Mouse (Mus musculus) forebrain, embryonic 13.5 days (tissue): ENCODE data around the gene Wnt9a. TPM values are rescaled to one million over a fixed set of nuclear protein-coding genes. Genes with fewer than 3 reads are reported as not detected.

Experiments used
- ATAC-seq: fragments of 200-750 bp; cut with Nextera tagmentation; 2 replicates; pipeline ENCODE4 v1.8.0; 2017
- H3K27ac ChIP-seq: fragments of 300-500 bp; sonication (generic); 2 replicates; pipeline ENCODE4 v1.5.1; 2015; ENCODE audit warnings: inconsistent platforms, mild to moderate bottlenecking, moderate library complexity
- H3K27me3 ChIP-seq: fragments of 300-500 bp; sonication (generic); 2 replicates; pipeline ENCODE4 v1.6.1; 2015; ENCODE audit warnings: mild to moderate bottlenecking, inconsistent platforms
- H3K36me3 ChIP-seq: fragments of 300-500 bp; sonication (generic); 2 replicates; pipeline ENCODE4 v1.6.1; 2015; ENCODE audit warnings: mild to moderate bottlenecking, inconsistent platforms; ENCODE audit not compliant: poor library complexity, severe bottlenecking
- H3K4me1 ChIP-seq: fragments of 300-500 bp; sonication (generic); 2 replicates; pipeline ENCODE4 v1.6.1; 2015; ENCODE audit warnings: inconsistent platforms
- H3K4me2 ChIP-seq: fragments of 300-500 bp; sonication (generic); 2 replicates; pipeline ENCODE4 v1.6.1; 2015; ENCODE audit warnings: inconsistent platforms, mild to moderate bottlenecking, moderate library complexity
- H3K4me3 ChIP-seq: fragments of 300-500 bp; sonication (generic); 2 replicates; pipeline ENCODE4 v1.5.1; 2015; ENCODE audit warnings: mild to moderate bottlenecking, inconsistent platforms
- H3K9ac ChIP-seq: fragments of 300-500 bp; sonication (generic); 2 replicates; pipeline ENCODE4 v1.6.1; 2015; ENCODE audit warnings: mild to moderate bottlenecking, inconsistent platforms
- H3K9me3 ChIP-seq: fragments of 300-500 bp; sonication (generic); replicated peaks from 2 replicates; pipeline ENCODE4 v1.6.1; 2016; ENCODE audit warnings: inconsistent platforms
- microRNA-seq: library from miRNA; unstranded; fragments of <30 nt; microRNA quantifications from one replicate; pipeline ENCODE4, GENCODE M21; 2016
- polyA plus RNA-seq: library from polyadenylated mRNA; unstranded; fragments of >200 nt; fragmentation: Nextera tagmentation; extraction: Ambion mirVana; gene quantifications from 2 replicates; pipeline ENCODE4 v1.2.1, GENCODE M21; 2015

Wnt9a gene
- polyA plus RNA-seq, 1 experiment from 2014 or later = 1.8 TPM

GRCm38 (mm10) chr11:59379547-59379946 is 72.8 kb downstream of the Wnt9a start:
- H3K9me3 ChIP-seq = no peaks in the 10 kb centered on the region
- no peak overlapping the region for H3K4me2 ChIP-seq
- no peak overlapping the region for H3K27ac ChIP-seq
- ATAC-seq = no peak
- H3K36me3 ChIP-seq = no peaks in the 10 kb centered on the region
- no peaks in the 10 kb centered on the region for H3K27me3 ChIP-seq
- no peaks in the 10 kb centered on the region for H3K4me1 ChIP-seq
- no peak overlapping the region for H3K9ac ChIP-seq
- H3K4me3 ChIP-seq = no peak overlapping the region

Small RNA genes lying within 50 kb of the gene (microRNA-seq; reads per million reads assigned to microRNA genes)
- gene Gm24756 = not detected

Other genes with a start within 250 kb of the Wnt9a start
- gene Obscn, start 170.5 kb upstream of the Wnt9a start, polyA plus RNA-seq = 0.04 and 0.08 TPM in 2 replicates
- 6.8 and 7.5 TPM in 2 replicates for gene Iba57, start 143.2 kb upstream of the Wnt9a start, polyA plus RNA-seq
- not detected in 2 replicates for gene Gjc2, start 123.7 kb upstream of the Wnt9a start, polyA plus RNA-seq
- 127 and 131 TPM in 2 replicates for gene Guk1, start 114.7 kb upstream of the Wnt9a start, polyA plus RNA-seq
- 103 TPM in 2 replicates for gene Mrpl55, start 104.4 kb upstream of the Wnt9a start, polyA plus RNA-seq
- 32.3 and 35.1 TPM in 2 replicates for gene 2310033P09Rik, start 98.6 kb upstream of the Wnt9a start, polyA plus RNA-seq
- 570 and 595 TPM in 2 replicates for gene Arf1, start 78.7 kb upstream of the Wnt9a start, polyA plus RNA-seq
- 2.3 and 3.4 TPM in 2 replicates for gene Wnt3a, start 16.2 kb upstream of the Wnt9a start, polyA plus RNA-seq
- not detected in 2 replicates for gene Prss38, start 68.7 kb downstream of the Wnt9a start, polyA plus RNA-seq
- gene Jmjd4, start 143.1 kb downstream of the Wnt9a start, polyA plus RNA-seq = 12.5 and 13.0 TPM in 2 replicates
- gene Snap47, start 144.3 kb downstream of the Wnt9a start, polyA plus RNA-seq = 239 and 252 TPM in 2 replicates
- 13.5 and 14.1 TPM in 2 replicates for gene Zfp867, start 165.5 kb downstream of the Wnt9a start, polyA plus RNA-seq
- 20.4 and 23.9 TPM in 2 replicates for gene Zkscan17, start 219.8 kb downstream of the Wnt9a start, polyA plus RNA-seq
- 0.08 and 0.09 TPM in 2 replicates for gene Nlrp3, start 234.6 kb downstream of the Wnt9a start, polyA plus RNA-seq